Mouse (Mus musculus) adipose tissue, adult 10 weeks (tissue): ENCODE results near the gene Tectb. TPM values are rescaled to one million over a fixed set of nuclear protein-coding genes. Genes with fewer than 3 reads are reported as not detected.

ENCODE experiments used
- polyA plus RNA-seq: library from polyadenylated mRNA; stranded (reverse); fragments of 350-450 nt; fragmentation: Illumina TruSeq; extraction: RNeasy Lipid Tissue Mini Kit (QIAGEN cat#74804); gene quantifications from one replicate; pipeline ENCODE4 v1.2.3, GENCODE M21; 2014; ENCODE audit warnings: low read depth, low replicate concordance

Gene Tectb
- 0.87 TPM for polyA plus RNA-seq

DNA sequence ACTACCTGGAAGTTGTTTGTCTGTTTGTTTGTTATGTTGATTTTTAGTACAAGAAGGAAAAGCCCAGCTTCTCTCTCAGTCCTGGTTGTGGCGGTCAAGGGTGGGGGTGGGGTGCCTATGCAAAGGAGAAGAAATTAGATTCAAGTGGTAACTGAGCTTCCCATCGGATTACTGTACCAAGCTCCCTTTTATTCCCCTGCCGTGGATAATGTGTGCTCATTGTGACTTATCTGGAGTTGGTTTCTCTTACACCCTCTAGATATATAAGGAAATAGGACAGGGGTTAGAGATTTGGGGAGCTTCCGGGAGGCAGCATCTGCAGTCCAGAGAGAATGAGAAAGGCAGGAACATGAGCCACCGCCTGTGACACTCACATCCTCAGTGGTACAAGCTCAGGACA, at the start of gene Tectb:
Gene Tectb (plus strand): TSS at position 301 of the 400 bp plus-strand sequence.

DNA sequence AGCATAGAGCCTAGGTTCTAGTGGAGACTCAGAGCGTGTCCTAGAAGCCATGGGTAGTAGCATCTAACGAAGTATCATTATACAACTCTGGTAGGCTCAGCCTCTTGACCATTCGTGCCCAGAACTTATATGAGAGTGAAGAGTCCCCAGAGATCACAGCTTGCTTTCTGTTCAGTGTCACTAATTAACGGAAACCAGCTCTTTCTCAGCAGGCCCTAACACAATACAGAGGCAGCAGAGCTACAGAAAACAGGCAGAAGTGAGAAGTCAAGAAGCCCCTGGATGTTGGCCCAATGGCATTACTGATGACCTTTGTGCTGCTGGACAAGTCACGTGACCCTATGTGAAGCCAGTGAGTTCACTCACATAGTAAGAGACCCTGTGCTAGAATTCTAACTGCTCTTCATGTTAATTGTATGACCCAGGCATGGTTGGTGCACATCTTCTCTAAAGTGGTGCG, 60.7 kb downstream of the Tectb start, which contains the start of gene Gucy2g:
Gene Gucy2g (minus strand): TSS at position 51 of the 460 bp plus-strand sequence.

Other genes with a start within 250 kb of the Tectb start
- gene Gpam, start 53.5 kb upstream of the Tectb start, polyA plus RNA-seq: 70.4 TPM
- gene Gucy2g, start 60.5 kb downstream of the Tectb start, polyA plus RNA-seq: 4.2 TPM
- 29.8 TPM for gene Acsl5, start 71.2 kb downstream of the Tectb start, polyA plus RNA-seq
- 42.2 TPM for gene Zdhhc6, start 135.3 kb downstream of the Tectb start, polyA plus RNA-seq
- 24.2 TPM for gene Vti1a, start 135.6 kb downstream of the Tectb start, polyA plus RNA-seq